Mouse (Mus musculus): ENCODE measurements around the gene Bace2. TPM values are rescaled to one million over a fixed set of nuclear protein-coding genes. Genes with fewer than 3 reads are reported as not detected.

Bace2 gene
- polyA plus RNA-seq, 1 experiment from 2014 or later, result 13.9 TPM

DNA sequence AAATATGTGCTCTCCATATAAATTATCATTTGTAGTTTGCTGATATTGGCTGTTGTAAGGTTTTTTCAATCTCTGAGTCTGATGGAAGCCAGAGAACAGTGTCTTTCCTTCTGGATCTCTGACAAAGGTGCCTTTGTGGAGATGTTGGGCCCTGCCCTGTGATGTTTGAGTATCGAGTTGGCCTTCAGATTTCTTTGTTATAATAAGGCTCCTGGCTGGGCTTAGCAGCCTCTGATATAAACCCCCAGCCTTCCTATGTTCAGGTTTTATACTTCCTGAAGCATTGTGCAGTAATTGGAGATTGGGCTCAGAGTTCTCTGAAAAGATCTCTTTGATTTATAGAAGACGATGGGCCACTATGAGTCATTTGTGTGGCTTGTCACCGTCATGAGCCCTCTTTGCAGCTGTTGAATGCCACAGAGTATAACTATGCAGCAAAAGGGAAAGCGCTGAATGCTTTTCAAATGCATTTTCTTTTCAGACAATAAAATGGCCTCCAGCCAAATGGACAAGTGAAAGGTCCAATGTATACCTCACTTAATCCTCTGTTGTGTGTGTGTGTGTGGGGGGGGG is 45.8 kb downstream of the Bace2 start:
- Histone ChIP-seq H3K27ac (no peak overlapping the region), H3K9ac (no peak overlapping the region), H3K4me2 (no peak overlapping the region), H3K36me3 (no peaks in the 10 kb centered on the region), H3K9me3 (no peaks in the 10 kb centered on the region), H3K4me1 (no peaks in the 10 kb centered on the region), H3K4me3 (no peak overlapping the region), H3K27me3 (no peaks in the 10 kb centered on the region)
- 56% methylated on average over 4 of the region's 4 CpGs for WGBS
- ATAC-seq (ENCODE audit: borderline replicate concordance, extremely low read depth, low FRiP score, low TSS enrichment), result no peak

DNA sequence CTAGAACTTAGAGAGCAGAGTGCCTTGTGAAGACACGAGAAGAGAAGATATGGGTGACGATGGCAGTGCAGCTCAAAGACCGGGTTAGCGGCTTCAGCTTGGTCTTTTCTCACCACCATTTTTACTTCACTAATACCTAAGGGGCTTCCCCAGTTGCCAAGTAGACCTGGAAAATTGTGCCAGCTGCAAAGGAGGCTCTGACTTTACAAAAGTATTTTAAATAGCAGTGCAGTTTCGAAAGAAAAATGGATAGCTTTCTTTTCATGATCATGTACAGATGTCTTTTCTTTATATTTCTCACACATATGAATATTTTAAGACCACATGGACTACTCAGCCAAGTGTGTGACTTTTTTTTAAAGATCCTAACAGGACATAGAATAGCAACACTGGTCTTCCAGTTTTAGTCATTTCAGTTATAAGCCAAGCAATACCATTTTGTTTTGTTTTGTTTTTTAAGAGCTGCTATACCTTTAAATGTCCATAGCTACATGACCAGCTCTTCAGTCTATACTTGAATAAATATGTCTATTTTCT is 49.0 kb downstream of the Bace2 start:
- Histone ChIP-seq H3K4me2 (no peak overlapping the region), H3K4me3 (no peak overlapping the region), H3K9me3 (no peaks in the 10 kb centered on the region), H3K36me3 (no peaks in the 10 kb centered on the region), H3K4me1 (no peaks in the 10 kb centered on the region), H3K27ac (no peak overlapping the region), H3K27me3 (no peaks in the 10 kb centered on the region), H3K9ac (no peak overlapping the region)
- ATAC-seq (ENCODE audit: borderline replicate concordance, extremely low read depth, low FRiP score, low TSS enrichment), result no peak
- 90% methylated on average over 5 of the region's 5 CpGs for WGBS

DNA sequence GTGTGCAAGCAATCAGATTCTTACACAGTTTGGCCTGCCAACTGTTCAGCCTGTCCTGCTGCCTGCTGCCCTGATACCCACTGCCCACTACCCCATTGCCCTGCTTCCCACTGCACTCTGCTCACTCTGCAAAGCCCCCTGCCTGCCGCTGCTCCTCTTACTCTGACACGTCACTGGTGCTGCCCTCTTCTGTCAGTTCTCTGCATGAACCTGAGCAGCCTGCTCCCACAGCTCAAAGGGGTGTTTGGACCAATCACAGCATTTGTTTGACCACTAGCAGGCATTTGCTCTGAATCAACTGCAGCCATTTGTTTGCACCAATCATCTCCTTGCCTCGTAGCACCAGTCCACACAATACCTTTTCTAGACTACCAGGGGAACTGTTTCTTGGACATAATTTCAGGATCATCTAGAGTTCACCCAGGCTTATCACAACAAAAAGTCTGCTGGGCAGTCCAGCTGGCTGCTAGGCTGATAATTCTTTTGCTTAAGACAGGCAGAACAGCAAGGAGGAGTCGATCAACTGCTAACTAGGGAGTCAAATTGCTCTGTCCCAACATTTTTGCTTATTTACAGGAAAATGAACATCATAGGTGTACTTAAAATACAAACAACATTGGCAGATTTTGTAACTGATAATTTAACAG is 61.5 kb downstream of the Bace2 start:
- H3K9ac ChIP-seq, result no peak overlapping the region
- no peaks in the 10 kb centered on the region for H3K27me3 ChIP-seq
- no peaks in the 10 kb centered on the region for H3K9me3 ChIP-seq
- H3K36me3 ChIP-seq, result no peaks in the 10 kb centered on the region
- ATAC-seq (ENCODE audit: borderline replicate concordance, extremely low read depth, low FRiP score, low TSS enrichment), result peak; percentile 81; the same call in 1 of the 2 replicates
- no peak overlapping the region for H3K27ac ChIP-seq
- 10% methylated on average over 4 of the region's 4 CpGs for WGBS
- H3K4me2 ChIP-seq, result no peak overlapping the region
- H3K4me3 ChIP-seq, result no peak overlapping the region
- no peaks in the 10 kb centered on the region for H3K4me1 ChIP-seq

DNA sequence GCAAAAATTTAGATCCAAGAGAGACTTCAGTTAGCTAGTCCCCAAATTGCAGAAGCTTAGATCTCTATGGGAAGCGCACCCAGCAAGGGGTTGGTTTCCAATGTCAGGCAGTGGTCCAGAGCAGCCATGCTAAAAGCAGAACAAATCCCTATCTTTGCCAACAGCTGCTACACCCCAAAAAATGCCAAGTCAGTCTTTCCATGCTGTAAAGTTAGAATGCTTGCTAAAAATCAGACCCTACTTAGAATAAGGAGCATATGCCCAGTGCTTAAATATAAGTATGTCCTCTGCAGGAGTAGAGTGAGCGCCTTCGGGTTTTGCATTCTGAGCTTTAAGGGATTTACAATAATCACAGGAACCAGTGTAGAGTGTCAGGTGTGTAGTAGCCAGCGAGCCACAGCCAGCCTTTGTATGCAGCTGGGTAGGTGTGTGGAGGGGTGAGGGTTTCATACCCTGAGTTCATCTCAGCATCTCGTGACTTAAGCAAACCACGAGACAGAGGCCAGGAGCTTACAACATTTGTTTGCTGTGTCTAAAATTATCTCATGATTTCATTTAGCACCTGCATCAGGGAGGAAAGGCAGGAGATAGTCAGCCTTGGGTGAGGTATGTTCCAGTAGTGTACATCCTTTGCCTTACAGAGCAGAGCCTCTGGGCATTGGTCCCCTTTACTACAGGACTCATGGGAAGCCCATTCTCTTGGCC is 62.4 kb downstream of the Bace2 start:
- ATAC-seq (ENCODE audit: borderline replicate concordance, extremely low read depth, low FRiP score, low TSS enrichment), result no peak
- Histone ChIP-seq H3K27ac (no peak overlapping the region), H3K27me3 (no peaks in the 10 kb centered on the region), H3K4me3 (no peak overlapping the region), H3K4me1 (no peaks in the 10 kb centered on the region), H3K9ac (no peak overlapping the region), H3K9me3 (no peaks in the 10 kb centered on the region), H3K4me2 (no peak overlapping the region), H3K36me3 (no peaks in the 10 kb centered on the region)
- WGBS, result 86% methylated on average over 6 of the region's 6 CpGs

DNA sequence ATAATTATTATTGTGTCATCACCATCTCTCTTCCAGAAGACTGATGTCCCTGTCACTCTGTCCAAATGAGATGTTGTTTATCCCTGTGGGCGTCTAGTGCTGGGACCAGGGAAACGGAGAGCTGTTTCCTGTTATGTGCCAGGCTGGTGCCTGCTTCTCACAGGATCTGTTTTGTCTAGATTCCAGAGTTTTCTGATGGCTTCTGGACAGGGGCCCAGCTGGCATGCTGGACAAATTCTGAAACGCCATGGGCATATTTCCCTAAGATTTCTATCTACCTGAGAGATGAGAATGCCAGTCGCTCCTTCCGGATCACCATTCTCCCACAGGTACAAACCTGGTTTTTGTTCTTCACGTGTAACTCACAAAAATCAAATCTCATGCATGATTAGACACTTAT is 65.1 kb downstream of the Bace2 start:
- Histone ChIP-seq H3K4me3 (no peak overlapping the region), H3K9me3 (no peaks in the 10 kb centered on the region), H3K4me1 (no peaks in the 10 kb centered on the region), H3K4me2 (no peak overlapping the region), H3K27me3 (no peaks in the 10 kb centered on the region), H3K36me3 (no peaks in the 10 kb centered on the region), H3K9ac (no peak overlapping the region), H3K27ac (no peak overlapping the region)
- no peak for ATAC-seq (ENCODE audit: borderline replicate concordance, extremely low read depth, low FRiP score, low TSS enrichment)
- WGBS, result 59% methylated on average over 6 of the region's 6 CpGs

DNA sequence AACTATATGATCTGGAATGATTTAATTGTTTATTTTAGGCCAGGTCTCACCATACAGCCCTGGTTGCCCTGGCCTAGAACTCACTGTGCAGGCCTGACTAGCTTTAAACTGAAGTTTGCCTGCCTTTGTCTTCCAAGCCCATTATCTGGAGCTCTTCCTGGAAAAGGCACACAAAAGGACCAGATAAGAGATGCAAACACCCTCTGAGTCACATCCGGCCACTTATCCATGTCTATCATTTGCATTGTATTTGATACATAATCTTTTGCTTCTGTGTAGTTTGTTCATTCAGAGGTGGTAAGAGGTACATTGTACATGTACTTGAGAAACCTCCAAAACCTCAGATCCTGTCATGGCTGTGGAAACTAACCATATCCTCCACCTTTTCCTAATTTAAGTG is 67.1 kb downstream of the Bace2 start:
- H3K4me1 ChIP-seq, result no peaks in the 10 kb centered on the region
- no peaks in the 10 kb centered on the region for H3K27me3 ChIP-seq
- no peak overlapping the region for H3K9ac ChIP-seq
- H3K9me3 ChIP-seq, result no peaks in the 10 kb centered on the region
- H3K36me3 ChIP-seq, result no peaks in the 10 kb centered on the region
- H3K4me2 ChIP-seq, result no peak overlapping the region
- 43% methylated on average over 1 of the region's 1 CpGs for WGBS
- no peak overlapping the region for H3K4me3 ChIP-seq
- no peak overlapping the region for H3K27ac ChIP-seq
- ATAC-seq (ENCODE audit: borderline replicate concordance, extremely low read depth, low FRiP score, low TSS enrichment), result no peak

DNA sequence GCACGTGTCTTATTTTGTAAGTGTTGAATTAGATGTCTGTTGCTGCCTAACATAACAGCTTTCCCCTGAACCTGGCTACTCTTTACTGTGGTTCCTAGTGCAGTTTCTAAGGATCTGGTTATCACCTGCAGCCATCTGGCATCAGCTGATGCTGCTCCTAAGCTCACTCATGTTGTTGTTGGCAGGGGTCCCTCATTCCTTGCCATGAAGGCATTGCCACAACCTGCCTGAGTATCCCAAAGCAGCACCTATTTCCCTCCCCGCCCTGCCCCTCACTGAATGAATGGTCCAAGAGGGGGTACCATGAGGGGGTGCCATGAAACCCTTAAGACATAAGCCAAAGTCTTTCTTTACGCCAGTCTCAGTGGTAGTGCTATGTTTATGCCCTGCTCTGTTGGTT is 71.5 kb downstream of the Bace2 start:
- Histone ChIP-seq H3K27ac (no peak overlapping the region), H3K36me3 (no peaks in the 10 kb centered on the region), H3K4me3 (no peak overlapping the region), H3K9ac (no peak overlapping the region), H3K27me3 (no peaks in the 10 kb centered on the region), H3K9me3 (no peaks in the 10 kb centered on the region), H3K4me2 (no peak overlapping the region), H3K4me1 (no peaks in the 10 kb centered on the region)
- no peak for ATAC-seq (ENCODE audit: borderline replicate concordance, extremely low read depth, low FRiP score, low TSS enrichment)
- whole genome bisulfite sequencing, result 78% methylated on average over 3 of the region's 3 CpGs

DNA sequence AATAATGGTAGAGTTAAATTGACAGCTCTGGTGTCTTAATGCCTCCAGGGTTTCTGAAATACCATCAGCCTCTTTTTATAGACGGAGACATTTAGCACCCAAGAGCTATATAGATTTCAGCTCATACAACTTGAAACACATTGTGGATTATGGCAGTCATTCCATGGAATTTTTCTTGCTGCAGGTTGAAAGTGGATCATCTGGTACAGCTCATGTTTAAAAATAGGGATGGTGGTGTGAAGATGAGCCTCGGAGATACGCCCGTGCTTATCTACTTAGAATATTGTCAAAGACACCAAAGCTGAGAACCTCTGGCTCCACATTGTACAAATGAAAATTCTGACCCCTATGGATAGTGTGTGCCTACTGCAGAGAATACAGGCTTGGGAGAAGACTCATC is 73.5 kb downstream of the Bace2 start:
- Histone ChIP-seq H3K9ac (no peak overlapping the region), H3K4me3 (no peak overlapping the region), H3K4me1 (no peaks in the 10 kb centered on the region), H3K27ac (no peak overlapping the region), H3K36me3 (no peaks in the 10 kb centered on the region), H3K9me3 (no peaks in the 10 kb centered on the region), H3K4me2 (no peak overlapping the region), H3K27me3 (no peaks in the 10 kb centered on the region)
- ATAC-seq (ENCODE audit: borderline replicate concordance, extremely low read depth, low FRiP score, low TSS enrichment), result no peak
- 84% methylated on average over 4 of the region's 4 CpGs for WGBS

DNA sequence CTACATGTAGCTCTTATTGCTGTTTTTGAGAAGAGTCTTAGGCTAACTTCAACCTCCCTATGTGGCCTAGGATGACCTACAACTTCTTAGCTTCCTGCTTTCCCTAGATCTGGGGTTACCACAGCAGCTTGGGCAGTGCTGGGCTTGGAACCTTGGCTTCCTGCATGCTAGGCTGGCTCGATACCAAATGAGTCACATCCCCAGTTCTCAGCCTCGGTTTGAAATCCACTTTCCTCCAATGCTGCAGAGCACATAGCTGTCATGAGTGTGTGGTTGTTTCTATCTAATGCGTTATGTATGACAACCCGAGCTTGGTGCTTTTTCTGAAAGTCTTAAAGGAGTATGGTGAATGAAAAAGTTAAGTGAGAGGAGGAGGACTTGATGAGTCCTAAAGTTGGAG is 74.8 kb downstream of the Bace2 start:
- no peak overlapping the region for H3K27ac ChIP-seq
- no peak overlapping the region for H3K4me3 ChIP-seq
- no peaks in the 10 kb centered on the region for H3K4me1 ChIP-seq
- WGBS, result 65% methylated on average over 4 of the region's 4 CpGs
- no peaks in the 10 kb centered on the region for H3K9me3 ChIP-seq
- H3K36me3 ChIP-seq, result no peaks in the 10 kb centered on the region
- H3K9ac ChIP-seq, result no peak overlapping the region
- H3K27me3 ChIP-seq, result no peaks in the 10 kb centered on the region
- H3K4me2 ChIP-seq, result no peak overlapping the region
- ATAC-seq (ENCODE audit: borderline replicate concordance, extremely low read depth, low FRiP score, low TSS enrichment), result no peak

DNA sequence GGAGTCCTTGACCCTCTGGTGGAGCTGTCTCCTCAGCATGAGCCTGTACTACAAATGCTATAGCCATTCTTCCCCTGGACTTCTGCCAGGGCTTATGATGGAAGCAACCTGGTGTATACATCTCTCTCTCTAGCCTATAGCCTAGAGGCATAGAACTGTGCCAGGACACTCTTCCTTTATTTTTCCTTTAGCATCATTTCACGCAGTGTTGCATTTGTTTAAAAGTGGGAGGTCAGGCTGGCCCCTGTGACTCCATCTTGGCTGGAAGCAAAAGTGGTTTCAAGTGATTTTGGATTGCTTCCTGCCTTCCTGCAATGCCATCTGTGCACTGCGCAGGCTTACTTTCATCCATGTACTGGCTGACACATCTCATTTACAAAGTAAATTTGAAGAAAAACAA is 77.7 kb downstream of the Bace2 start:
- H3K4me3 ChIP-seq, result no peak overlapping the region
- no peak overlapping the region for H3K27ac ChIP-seq
- H3K27me3 ChIP-seq, result no peaks in the 10 kb centered on the region
- H3K36me3 ChIP-seq, result no peaks in the 10 kb centered on the region
- H3K4me1 ChIP-seq, result no peaks in the 10 kb centered on the region
- WGBS, result 43% methylated on average over 2 of the region's 2 CpGs
- no peak overlapping the region for H3K4me2 ChIP-seq
- H3K9ac ChIP-seq, result no peak overlapping the region
- ATAC-seq (ENCODE audit: borderline replicate concordance, extremely low read depth, low FRiP score, low TSS enrichment), result no peak
- no peaks in the 10 kb centered on the region for H3K9me3 ChIP-seq

DNA sequence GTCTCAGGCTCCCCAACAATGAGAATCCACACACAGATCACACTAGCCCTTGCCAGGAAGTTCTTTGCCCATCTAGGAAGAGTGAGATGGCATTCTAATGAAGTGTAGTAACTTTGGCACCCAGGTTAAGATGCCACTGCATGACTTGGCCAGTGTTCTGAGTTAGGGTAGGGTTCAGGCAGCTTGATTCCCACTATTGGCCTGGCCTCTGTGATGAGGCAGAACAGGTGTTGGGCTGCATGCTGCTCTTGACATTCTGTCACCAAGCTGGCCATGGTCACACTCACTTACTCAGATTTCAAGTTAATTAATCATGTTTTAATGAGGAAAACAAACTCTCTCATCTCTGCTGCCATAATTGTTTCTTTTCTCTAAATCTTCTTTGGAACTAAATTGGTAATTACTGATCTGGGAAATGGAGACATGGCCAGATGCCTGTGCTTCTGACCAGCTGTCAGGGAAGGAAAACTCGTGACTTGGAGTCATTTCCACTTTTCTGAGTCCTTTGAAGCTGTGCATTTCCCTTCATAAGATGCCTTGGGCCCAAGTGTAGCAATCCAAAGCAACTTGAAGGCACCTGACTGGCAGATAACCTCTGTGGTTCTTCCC is 81.0 kb downstream of the Bace2 start:
- no peak overlapping the region for H3K4me2 ChIP-seq
- no peaks in the 10 kb centered on the region for H3K4me1 ChIP-seq
- no peaks in the 10 kb centered on the region for H3K27me3 ChIP-seq
- no peak for ATAC-seq (ENCODE audit: borderline replicate concordance, extremely low read depth, low FRiP score, low TSS enrichment)
- 6% methylated on average over 1 of the region's 1 CpGs for WGBS
- H3K9me3 ChIP-seq, result no peaks in the 10 kb centered on the region
- no peak overlapping the region for H3K27ac ChIP-seq
- H3K4me3 ChIP-seq, result no peak overlapping the region
- H3K36me3 ChIP-seq, result no peaks in the 10 kb centered on the region
- no peak overlapping the region for H3K9ac ChIP-seq

DNA sequence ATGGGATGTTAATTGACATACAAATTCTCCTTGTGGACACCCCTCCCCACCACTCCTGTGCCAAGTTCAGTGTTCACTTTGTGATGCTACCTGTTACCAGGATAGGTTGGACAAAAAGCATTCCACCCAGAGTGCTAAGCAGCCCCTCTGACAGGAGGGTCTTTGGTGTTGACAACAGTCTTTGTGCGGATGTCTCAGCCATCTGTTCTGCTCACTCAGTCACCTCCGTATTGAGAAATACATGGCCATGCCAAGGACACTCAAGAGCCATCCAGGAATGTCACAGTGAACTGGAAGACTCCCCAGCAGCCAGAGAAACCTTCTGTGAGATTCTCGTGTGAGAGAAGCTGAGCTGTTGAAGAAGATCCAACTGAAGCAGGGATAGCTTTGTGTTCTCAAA is 81.6 kb downstream of the Bace2 start:
- no peaks in the 10 kb centered on the region for H3K36me3 ChIP-seq
- H3K4me1 ChIP-seq, result no peaks in the 10 kb centered on the region
- WGBS, result 58% methylated on average over 3 of the region's 3 CpGs
- H3K4me2 ChIP-seq, result no peak overlapping the region
- ATAC-seq (ENCODE audit: borderline replicate concordance, extremely low read depth, low FRiP score, low TSS enrichment), result no peak
- H3K27ac ChIP-seq, result no peak overlapping the region
- H3K27me3 ChIP-seq, result no peaks in the 10 kb centered on the region
- H3K9ac ChIP-seq, result no peak overlapping the region
- H3K9me3 ChIP-seq, result no peaks in the 10 kb centered on the region
- no peak overlapping the region for H3K4me3 ChIP-seq

Measured in lung, embryonic 15.5 days (tissue).